Mouse (Mus musculus): ENCODE measurements around the gene Ppfia3.
A peak's percentile ranks its signal among the peaks of the same experiment; 100 is the strongest.
"Not testable (repeated sequence)": the region's sequence is repeated elsewhere in the genome, so short reads cannot be mapped to it uniquely, and the experiment has no call there.

Ppfia3 gene

GRCm38 (mm10) chr7:45366652-45367019, at the start of gene Ppfia3:
TSS of gene Ppfia3 (minus strand) at chr7:45367019.
- no peak for DNase-seq

GRCm38 (mm10) chr7:45415636-45416035, 48.8 kb upstream of the Ppfia3 start:
- DNase-seq, result peak in 1 of 2 experiments; percentile 17

DNA sequence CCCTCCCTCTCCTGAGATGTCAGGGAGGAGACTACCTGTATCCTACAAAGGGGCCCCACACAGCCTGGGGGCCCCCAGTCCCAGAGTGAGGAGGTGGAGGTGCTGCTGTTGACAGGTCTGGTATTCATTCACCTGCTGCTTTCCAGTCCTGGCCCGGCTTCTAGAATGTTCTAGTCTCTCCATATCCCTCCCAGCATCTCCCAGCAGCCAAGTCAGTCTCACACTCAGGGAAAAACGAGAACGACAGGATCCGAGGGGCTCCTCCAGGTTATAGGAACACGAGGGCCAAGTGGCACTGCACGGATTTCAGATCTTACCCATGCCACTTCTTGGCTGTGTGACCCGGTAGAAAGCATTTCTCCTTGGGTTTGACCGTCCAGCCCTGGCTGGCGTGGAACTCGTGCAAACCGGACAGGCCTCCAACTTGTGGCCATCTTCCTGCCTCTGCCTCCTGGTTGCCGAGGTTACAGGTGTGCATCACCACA, 48.0 kb upstream of the Ppfia3 start:
- no peak for DNase-seq

GRCm38 (mm10) chr7:45413864-45414739, 47.3 kb upstream of the Ppfia3 start:
- no peak for DNase-seq

- peak in 1 of 2 experiments; percentile 9 for DNase-seq
Measured at GRCm38 (mm10) chr7:45413113-45413863, 46.5 kb upstream of the Ppfia3 start, which contains the start of gene Ntf5. TSS of gene Ntf5 (plus strand) at chr7:45413695.

DNA sequence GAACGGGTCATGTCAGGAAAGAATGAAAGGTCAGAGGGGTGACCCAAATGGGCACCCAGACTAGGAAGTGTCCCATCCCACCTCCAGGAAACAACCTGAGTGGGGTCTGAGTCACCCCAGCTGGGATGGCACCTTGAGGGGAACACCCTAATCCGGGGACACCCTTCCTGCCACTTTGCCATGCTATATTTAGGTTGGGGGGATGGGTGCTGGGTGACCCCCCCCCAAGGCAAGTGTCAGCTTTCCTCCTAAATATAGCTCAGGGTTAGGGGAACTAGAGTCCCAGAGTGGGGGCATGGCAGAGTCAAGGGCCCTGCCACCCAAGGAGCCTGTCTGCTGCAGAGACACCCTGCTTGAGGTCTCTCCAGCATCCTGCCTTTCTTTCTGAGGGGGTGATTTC, 45.6 kb upstream of the Ppfia3 start:
- no peak for DNase-seq

DNA sequence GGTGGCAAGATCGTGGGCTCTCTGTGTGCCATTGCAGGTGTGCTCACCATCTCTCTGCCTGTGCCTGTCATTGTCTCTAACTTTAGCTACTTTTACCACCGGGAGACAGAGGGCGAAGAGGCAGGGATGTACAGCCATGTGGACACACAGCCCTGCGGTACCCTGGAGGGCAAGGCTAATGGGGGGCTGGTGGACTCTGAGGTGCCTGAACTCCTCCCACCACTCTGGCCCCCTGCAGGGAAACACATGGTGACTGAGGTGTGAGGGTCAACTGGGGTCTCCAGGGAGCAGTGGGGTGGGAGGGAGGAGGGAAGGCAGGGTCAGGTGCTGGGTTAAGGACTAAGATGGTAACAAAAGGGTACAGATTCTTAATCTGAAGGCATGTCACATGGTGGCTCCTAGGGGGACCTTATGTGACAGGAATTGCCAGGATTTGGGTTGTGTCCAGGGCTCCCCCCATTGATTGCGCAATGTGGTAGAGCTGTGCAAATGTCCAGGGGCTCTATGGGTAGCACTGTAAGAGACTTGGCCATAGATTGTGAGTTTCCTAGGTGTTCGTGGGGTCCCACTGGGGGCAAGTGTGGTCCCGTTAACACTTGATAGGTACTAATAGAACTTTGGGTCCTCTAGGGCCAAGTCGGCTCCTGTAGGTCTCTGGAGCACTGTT, 42.8 kb upstream of the Ppfia3 start:
- no peak for DNase-seq

DNA sequence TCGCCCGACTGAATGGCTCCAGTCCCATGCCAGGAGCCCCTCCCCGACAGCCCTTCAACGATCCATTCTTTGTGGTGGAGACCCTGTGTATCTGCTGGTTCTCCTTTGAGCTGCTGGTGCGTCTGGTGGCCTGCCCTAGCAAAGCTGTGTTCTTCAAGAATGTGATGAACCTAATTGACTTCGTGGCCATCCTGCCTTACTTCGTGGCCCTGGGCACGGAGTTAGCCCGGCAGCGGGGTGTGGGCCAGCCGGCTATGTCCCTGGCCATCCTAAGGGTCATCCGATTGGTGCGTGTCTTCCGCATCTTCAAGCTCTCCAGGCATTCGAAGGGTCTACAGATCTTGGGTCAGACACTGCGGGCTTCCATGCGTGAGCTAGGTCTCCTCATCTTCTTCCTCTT, 42.1 kb upstream of the Ppfia3 start:
- no peak for DNase-seq

- no peak for DNase-seq
Measured at GRCm38 (mm10) chr7:45408351-45408750, 41.5 kb upstream of the Ppfia3 start.

GRCm38 (mm10) chr7:45407836-45408235, 41.0 kb upstream of the Ppfia3 start:
- DNase-seq, result no peak

DNA sequence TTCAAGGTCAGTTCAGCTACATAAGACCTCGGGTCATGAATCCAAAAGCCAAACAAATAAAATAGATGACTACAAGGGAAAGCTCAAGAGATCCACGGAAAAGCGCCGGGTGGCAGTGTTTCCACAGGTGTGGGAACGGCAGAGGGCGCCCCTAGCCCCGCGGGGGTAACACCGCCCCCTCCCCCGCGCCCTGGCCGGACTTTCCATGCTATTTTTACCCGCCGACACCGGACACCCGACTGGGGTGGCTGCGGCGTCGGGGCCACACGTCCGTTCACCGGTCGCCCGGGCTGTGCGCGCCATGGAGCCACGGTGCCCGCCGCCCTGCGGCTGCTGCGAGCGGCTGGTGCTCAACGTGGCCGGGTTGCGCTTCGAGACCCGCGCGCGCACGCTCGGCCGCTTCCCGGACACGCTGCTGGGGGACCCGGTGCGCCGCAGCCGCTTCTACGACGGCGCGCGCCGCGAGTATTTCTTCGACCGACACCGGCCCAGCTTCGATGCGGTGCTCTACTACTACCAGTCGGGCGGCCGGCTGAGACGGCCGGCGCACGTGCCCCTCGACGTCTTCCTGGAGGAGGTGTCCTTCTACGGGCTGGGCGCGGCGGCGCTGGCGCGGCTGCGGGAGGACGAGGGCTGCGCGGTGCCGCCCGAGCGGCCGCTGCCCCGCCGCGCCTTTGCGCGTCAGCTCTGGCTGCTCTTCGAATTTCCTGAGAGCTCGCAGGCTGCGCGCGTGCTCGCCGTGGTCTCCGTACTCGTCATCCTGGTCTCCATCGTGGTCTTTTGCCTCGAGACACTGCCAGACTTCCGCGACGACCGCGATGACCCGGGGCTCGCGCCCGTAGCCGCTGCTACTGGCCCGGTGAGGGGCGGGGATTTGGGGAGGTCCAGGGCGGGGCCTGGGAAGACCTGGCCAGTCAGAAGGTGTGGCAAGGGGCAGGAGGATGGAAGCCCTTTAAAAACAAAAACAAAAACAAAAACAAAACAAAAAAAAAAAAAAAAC, 39.6 kb upstream of the Ppfia3 start:
- no peak for DNase-seq

- peak; percentile 76 to 79 for DNase-seq
Measured at GRCm38 (mm10) chr7:45405091-45406075, 38.6 kb upstream of the Ppfia3 start, which contains the start of gene Kcna7. TSS of gene Kcna7 (plus strand) at chr7:45405653.

GRCm38 (mm10) chr7:45403532-45404261, 36.9 kb upstream of the Ppfia3 start:
- peak; percentile 53 to 65 for DNase-seq

DNA sequence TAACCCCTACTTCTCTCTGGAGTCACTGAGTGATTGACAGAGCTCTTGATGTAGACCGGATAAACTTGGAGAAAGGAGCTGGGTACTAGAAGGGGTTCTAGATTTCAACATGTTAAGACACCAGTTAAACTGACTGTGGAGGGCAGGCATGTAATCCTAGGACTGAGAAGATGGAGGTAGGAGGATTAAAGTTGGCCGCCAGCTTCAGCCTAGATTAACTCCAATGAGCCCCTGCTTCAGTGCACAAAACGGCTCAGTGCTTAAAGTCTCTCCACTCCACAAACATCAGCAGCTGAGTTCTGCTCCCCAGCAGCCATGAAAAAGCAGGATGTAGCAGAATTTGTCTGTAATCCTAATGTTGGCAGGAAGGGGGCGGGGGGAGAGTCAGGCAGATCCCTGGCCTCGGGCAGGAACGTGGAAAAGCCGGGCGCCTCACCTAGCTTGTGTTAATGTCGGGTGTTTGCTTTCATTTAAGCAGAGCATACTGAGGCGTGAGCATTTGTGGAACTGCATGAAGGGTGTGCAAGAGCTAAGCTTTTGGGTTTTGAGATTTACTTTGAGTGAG, 34.8 kb upstream of the Ppfia3 start:
- DNase-seq, result no peak

DNA sequence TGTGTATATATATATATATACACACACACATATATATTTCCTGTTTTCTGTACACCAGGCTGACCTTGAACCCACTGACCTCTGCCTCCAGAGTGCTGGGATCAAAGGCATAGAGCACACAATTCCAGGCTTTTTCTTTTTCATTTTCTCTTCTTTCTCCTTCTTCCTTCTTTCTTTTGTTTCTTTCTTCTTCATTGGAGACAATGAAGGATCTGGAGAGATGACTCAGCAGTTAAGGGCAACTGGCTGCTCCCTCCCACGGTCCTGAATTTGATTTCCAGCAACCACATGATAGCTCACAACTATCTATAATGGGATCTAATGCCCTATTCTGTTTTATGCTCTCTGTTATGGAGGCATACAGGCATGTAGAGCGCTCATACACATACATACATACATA, 30.0 kb upstream of the Ppfia3 start:
- no peak for DNase-seq

GRCm38 (mm10) chr7:45396337-45396775, 29.5 kb upstream of the Ppfia3 start:
- DNase-seq, result not testable (repeated sequence)

- peak; percentile 100 for DNase-seq
Measured at GRCm38 (mm10) chr7:45395578-45396336, 28.9 kb upstream of the Ppfia3 start, which contains the start of gene Snrnp70. TSS of gene Snrnp70 (minus strand) at chr7:45395742.

DNA sequence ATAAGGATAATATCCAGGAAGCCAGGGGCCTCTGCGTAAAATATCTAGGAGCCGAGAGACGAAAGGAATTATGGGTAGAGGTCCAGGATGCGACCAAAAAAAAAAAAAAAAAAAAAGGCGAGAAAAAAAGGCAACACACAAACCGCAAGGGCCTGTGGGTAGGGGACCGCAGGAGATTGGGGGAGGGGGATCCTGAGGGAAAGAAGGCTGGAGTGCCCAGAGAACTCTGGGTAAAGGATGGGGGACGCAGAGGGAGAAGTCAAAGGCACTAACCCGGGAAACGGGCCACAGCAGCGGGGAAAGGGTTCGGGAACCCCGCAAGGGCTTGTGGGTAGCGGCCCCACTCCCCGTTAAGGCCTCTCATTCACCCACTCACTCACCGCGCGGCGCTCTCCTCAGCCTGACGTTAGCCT, 28.3 kb upstream of the Ppfia3 start:
- DNase-seq, result peak in 1 of 2 experiments; percentile 69

Measured in cerebellum, adult 18-20 months (tissue).